Comparison of ENCODE assay signal across 8 mouse cellular contexts in genomic region chr8:117471174-117471573, GRCm38 (mm10). TPM values are rescaled to one million over a fixed set of nuclear protein-coding genes. Genes with fewer than 3 reads are reported as not detected.
DNase-seq lines count a peak whose midpoint lies in the region; ATAC-seq and TF ChIP-seq lines count a peak whose summit lies in the region.

No protein-coding gene starts in this region.

- DNase-seq in G1E (ENCODE audit: low spot score), result peak; percentile 21
- peak; percentile 36 to 42 for DNase-seq in adrenal gland, postnatal 4 days (ENCODE audit: low spot score in 2 of 2)
- peak; percentile 71 to 86 for DNase-seq in layer of hippocampus, adult 2 months (ENCODE audit: low spot score in 2 of 2)
- DNase-seq in lung, postnatal 25 days (ENCODE audit: low spot score), result peak; percentile 59
- peak; percentile 72 for DNase-seq in right cerebral cortex, adult 18-20 months
- DNase-seq in urinary bladder, postnatal 36 days (ENCODE audit: low spot score in 2 of 2), result peak; percentile 47 to 61

- peak; percentile 42; the same call in 1 of the 2 replicates for TF ChIP-seq CTCF in G1E (IDR thresholded peaks at IDR 0.05; ENCODE audit: low read depth, low read length)
- peak; percentile 89 for TF ChIP-seq CTCF in layer of hippocampus, adult 2 months (conservative IDR thresholded peaks at IDR 0.05)

- peak overlapping the region; percentile 87 for H3K27ac ChIP-seq in layer of hippocampus, adult 2 months

- peaks cover 23% of the 10 kb centered on the region for H3K4me1 ChIP-seq in G1E (ENCODE audit: insufficient read depth, low read depth, low read length)

- ATAC-seq in G1E (ENCODE audit: extremely low read depth, insufficient number of reproducible peaks, low FRiP score, poor library complexity, severe bottlenecking), result 0 out of 2 replicates have a peak, but pooled peaks have one; percentile 48
- ATAC-seq in erythroblast, adult 5-6 weeks (replicated peaks; ENCODE audit: low FRiP score, poor library complexity, severe bottlenecking), result peak; percentile 84
- peak; percentile 38 to 47 for ATAC-seq in hematopoietic stem cell, adult 5-6 weeks (replicated peaks in 1 of 2; ENCODE audit: insufficient read depth in 1 of 2, low FRiP score in 2 of 2, low TSS enrichment in 1 of 2, low read depth in 1 of 2, poor library complexity in 2 of 2, severe bottlenecking in 2 of 2)

- peaks cover 17% of the 10 kb centered on the region for H3K27me3 ChIP-seq in G1E (ENCODE audit: insufficient read depth, low read length)

- no peaks in the 10 kb centered on the region for H3K9me3 ChIP-seq in G1E (replicated peaks)

- no peaks in the 10 kb centered on the region for H3K36me3 ChIP-seq in G1E (replicated peaks)

- no peak overlapping the region for H3K4me3 ChIP-seq in G1E (ENCODE audit: low read depth, low read length)
- H3K4me3 ChIP-seq in layer of hippocampus, adult 2 months, result no peak overlapping the region

RNA-seq across cellular contexts. Expression of gene Plcg2, which starts 26.9 kb away (rescaled TPM):
- total RNA-seq in G1E (2014; fragmentation: Nextera tagmentation) (not detected in 2 replicates), G1E (2017) (not detected in 2 replicates)
- not detected in 2 replicates for polyA plus RNA-seq in G1E (2012)
- 1 to 10 TPM; 5.5 to 6.2 TPM for total RNA-seq in adrenal gland, postnatal 4 days (2021)
- total RNA-seq in erythroblast, adult 5-6 weeks (2015; ENCODE audit: low replicate concordance), result 16.1 and 19.6 TPM in 2 replicates
- 19.0 and 19.8 TPM in 2 replicates for total RNA-seq in erythroblast, adult 5-6 weeks (2017; ENCODE audit: low replicate concordance)
- total RNA-seq in hematopoietic stem cell, adult 5-6 weeks (2017), result 121 and 137 TPM in 2 replicates
- total RNA-seq in layer of hippocampus, adult 2 months (2021), result 1 to 10 TPM; 3.3 to 4.1 TPM

Comparison
In these comparisons a context has a peak if more than half of its experiments do, and no peak if none do; other contexts are left out.
1. DNase-seq: peak in every context shown above with its lines; median percentile 78 in layer of hippocampus, adult 2 months; 72 in right cerebral cortex, adult 18-20 months; 59 in lung, postnatal 25 days; 54 in urinary bladder, postnatal 36 days; 39 in adrenal gland, postnatal 4 days; 21 in G1E.
2. RNA of gene Plcg2, which starts 26.9 kb away (total RNA-seq): 121 to 137 TPM in hematopoietic stem cell, adult 5-6 weeks, 16.1 to 19.8 TPM in erythroblast, adult 5-6 weeks, 5.5 to 6.2 TPM in adrenal gland, postnatal 4 days and 3.3 to 4.1 TPM in layer of hippocampus, adult 2 months; not detected in G1E; every median in the first group is over 4 times any median in the second.
3. Peak in every context shown above with its lines, with median percentiles within 50 percentile points of each other: ATAC-seq.